8 mouse cellular contexts compared by ENCODE assay signal in the genomic region with DNA sequence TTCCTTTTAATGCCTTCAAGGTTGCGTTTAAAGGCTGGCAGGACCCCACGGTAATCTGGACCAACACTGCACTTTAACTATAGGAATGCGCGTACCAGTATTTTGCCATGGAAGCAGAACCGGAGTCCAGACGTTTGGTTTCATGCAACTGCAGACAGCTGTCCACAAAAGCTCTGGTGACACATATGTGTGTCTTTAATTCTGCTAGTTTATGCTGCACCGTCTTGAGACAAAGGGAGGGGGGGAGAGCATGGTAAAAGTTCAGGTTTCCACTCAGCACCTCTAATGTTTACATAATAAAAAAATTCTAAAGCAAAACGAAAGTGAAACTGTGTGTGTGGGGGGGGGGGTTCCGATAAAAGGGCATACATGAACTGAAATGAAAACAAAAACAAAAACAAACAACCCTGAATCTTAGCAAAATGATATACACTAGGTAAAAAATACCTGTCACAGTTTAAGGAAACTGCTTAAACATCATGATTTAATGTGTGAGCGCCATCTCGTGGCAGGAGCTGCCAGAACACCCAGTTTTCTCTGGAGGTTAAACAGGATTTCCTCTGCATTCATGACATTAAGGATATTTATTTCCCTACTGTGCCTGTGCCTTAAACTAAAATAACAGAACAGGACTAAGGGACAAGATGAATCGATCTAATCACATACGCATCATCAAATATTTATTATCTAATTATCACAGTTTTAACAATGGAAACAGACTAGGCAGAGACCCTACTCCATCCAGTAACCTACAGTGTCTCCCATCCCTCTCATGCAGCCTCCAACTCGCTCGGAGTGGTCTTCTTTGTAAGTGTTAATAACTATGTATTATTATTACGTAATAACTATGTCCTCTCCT. TPM values are rescaled to one million over a fixed set of nuclear protein-coding genes. Genes with fewer than 3 reads are reported as not detected.
DNase-seq lines count a peak whose midpoint lies in the region; ATAC-seq lines count a peak whose summit lies in the region.
"Had no signal": no experiment of that assay in that cellular context is flagged by ENCODE, and none has a peak within 500 bp of the region (broad histone marks: within the 10 kb centered on the region; RNA-seq: fewer than 3 reads in every experiment).

No protein-coding gene starts in this region.

- no peaks in the 10 kb centered on the region for H3K27me3 ChIP-seq in forebrain, embryonic 16.5 days (replicated peaks; ENCODE audit: control insufficient read depth, insufficient read depth, low read length)
- H3K27me3 ChIP-seq in intestine, embryonic 14.5 days (replicated peaks; ENCODE audit: control insufficient read depth, insufficient read depth, low read length) = no peaks in the 10 kb centered on the region
- H3K27me3 ChIP-seq in megakaryocyte, embryonic 14.5 days (replicated peaks) = no peaks in the 10 kb centered on the region
- H3K27me3 ChIP-seq: neural tube, embryonic 12.5 days had no signal

- WGBS in forebrain, embryonic 16.5 days = 60% methylated on average over 16 of the region's 16 CpGs
- WGBS in intestine, embryonic 14.5 days = 46% methylated on average over 16 of the region's 16 CpGs

- H3K4me2 ChIP-seq in forebrain, embryonic 16.5 days (ENCODE audit: low read length) = no peak overlapping the region
- peak overlapping the region; percentile 31 for H3K4me2 ChIP-seq in intestine, embryonic 14.5 days (ENCODE audit: low read length)
- H3K4me2 ChIP-seq: neural tube, embryonic 12.5 days had no signal

- H3K36me3 ChIP-seq in forebrain, embryonic 16.5 days (ENCODE audit: control insufficient read depth, insufficient read depth) = no peaks in the 10 kb centered on the region
- peaks cover 26% of the 10 kb centered on the region for H3K36me3 ChIP-seq in intestine, embryonic 14.5 days (ENCODE audit: control insufficient read depth, insufficient read depth, low read length)
- H3K36me3 ChIP-seq in megakaryocyte, embryonic 14.5 days (replicated peaks; ENCODE audit: low read length) = peaks cover 46% of the 10 kb centered on the region
- H3K36me3 ChIP-seq: neural tube, embryonic 12.5 days had no signal

- no peak overlapping the region for H3K27ac ChIP-seq in forebrain, embryonic 16.5 days (ENCODE audit: low read length)
- H3K27ac ChIP-seq in intestine, embryonic 14.5 days (ENCODE audit: low read depth) = no peak overlapping the region
- H3K27ac ChIP-seq: neural tube, embryonic 12.5 days had no signal

- H3K4me1 ChIP-seq in forebrain, embryonic 16.5 days (replicated peaks; ENCODE audit: control insufficient read depth, insufficient read depth, low read length) = no peaks in the 10 kb centered on the region
- peaks cover 10% of the 10 kb centered on the region; the same call in 1 of the 2 replicates for H3K4me1 ChIP-seq in intestine, embryonic 14.5 days (replicated peaks; ENCODE audit: control insufficient read depth, insufficient read depth, low read length)
- no peaks in the 10 kb centered on the region; the same call in 1 of the 2 replicates for H3K4me1 ChIP-seq in megakaryocyte, embryonic 14.5 days
- H3K4me1 ChIP-seq: neural tube, embryonic 12.5 days had no signal

- no peak overlapping the region for H3K4me3 ChIP-seq in forebrain, embryonic 16.5 days (replicated peaks; ENCODE audit: low read length)
- no peak overlapping the region for H3K4me3 ChIP-seq in intestine, embryonic 14.5 days (ENCODE audit: low read depth, low read length)
- H3K4me3 ChIP-seq in megakaryocyte, embryonic 14.5 days (replicated peaks) = peak overlapping the region; percentile 90
- H3K4me3 ChIP-seq: neural tube, embryonic 12.5 days had no signal

- peak; percentile 61 for DNase-seq in R1 (ENCODE audit: low read depth, low spot score)
- DNase-seq in cerebellum, adult 18-20 months = peak; percentile 82 to 83
- DNase-seq in intestine, embryonic 14.5 days (ENCODE audit: low spot score) = peak; percentile 85
- DNase-seq in left cerebral cortex, postnatal 10 days (ENCODE audit: extremely low spot score in 1 of 2, low spot score in 2 of 2) = peak; percentile 67 to 74
- peak; percentile 50 to 63 for DNase-seq in right cerebral cortex, postnatal 36 days (ENCODE audit: low spot score in 2 of 2)

- H3K9me3 ChIP-seq in forebrain, embryonic 16.5 days (ENCODE audit: control insufficient read depth, low read length) = no peaks in the 10 kb centered on the region
- no peaks in the 10 kb centered on the region for H3K9me3 ChIP-seq in intestine, embryonic 14.5 days (ENCODE audit: control insufficient read depth, low read length)
- H3K9me3 ChIP-seq in megakaryocyte, embryonic 14.5 days = no peaks in the 10 kb centered on the region
- H3K9me3 ChIP-seq: neural tube, embryonic 12.5 days had no signal

- no peak overlapping the region for H3K9ac ChIP-seq in forebrain, embryonic 16.5 days (replicated peaks; ENCODE audit: low read depth, low read length)
- no peak overlapping the region for H3K9ac ChIP-seq in intestine, embryonic 14.5 days (ENCODE audit: low read length)
- H3K9ac ChIP-seq: neural tube, embryonic 12.5 days had no signal

- peak; percentile 38; the same call in 1 of the 2 replicates for ATAC-seq in forebrain, embryonic 16.5 days
- 0 out of 2 replicates have a peak, but pooled peaks have one; percentile 47 for ATAC-seq in intestine, embryonic 14.5 days (replicated peaks; ENCODE audit: low FRiP score, low TSS enrichment, low read depth)

- intact Hi-C loops in left cerebral cortex, postnatal 10 days (cut with DNase I) = loop anchor here (5.0 kb wide), 1 partner anchor 736 kb away; no protein-coding TSS in a partner anchor

RNA-seq across cellular contexts. Expression of a gene that starts 21.1 kb away (rescaled TPM):
- 15.0 and 15.5 TPM in 2 replicates for polyA plus RNA-seq in forebrain, embryonic 16.5 days (2015; fragmentation: Nextera tagmentation; extraction: Ambion mirVana)
- 13.4 and 14.2 TPM in 2 replicates for polyA plus RNA-seq in intestine, embryonic 14.5 days (2014; fragmentation: Nextera tagmentation; extraction: Ambion mirVana)
- 10 to 100 TPM in 1 of 2 experiments, 1 to 10 TPM in 1; 9.5 to 12.1 TPM for total RNA-seq in left cerebral cortex, postnatal 10 days (2021)
- 0.27 TPM in 1 of 2 replicates, not detected in the other for polyA plus RNA-seq in megakaryocyte, embryonic 14.5 days (2012; ENCODE audit: insufficient read depth, low replicate concordance)

RNA-seq across cellular contexts. Expression of a gene that starts 24.7 kb away (rescaled TPM):
- polyA plus RNA-seq in forebrain, embryonic 16.5 days (2015; fragmentation: Nextera tagmentation; extraction: Ambion mirVana) = 33.0 and 38.8 TPM in 2 replicates
- 108 and 121 TPM in 2 replicates for polyA plus RNA-seq in intestine, embryonic 14.5 days (2014; fragmentation: Nextera tagmentation; extraction: Ambion mirVana)
- 10 to 100 TPM; 28.5 to 29.4 TPM for total RNA-seq in left cerebral cortex, postnatal 10 days (2021)
- polyA plus RNA-seq in megakaryocyte, embryonic 14.5 days (2012; ENCODE audit: insufficient read depth, low replicate concordance) = 1.5 and 3.2 TPM in 2 replicates

Comparison
In these comparisons a context has a peak if more than half of its experiments do, and no peak if none do; other contexts are left out.
1. RNA of a gene that starts 21.1 kb away (polyA plus RNA-seq): 15.0 to 15.5 TPM in forebrain, embryonic 16.5 days and 13.4 to 14.2 TPM in intestine, embryonic 14.5 days; 0.27 TPM in megakaryocyte, embryonic 14.5 days; every median in the first group is over 10 times any median in the second.
2. Peak in every context shown above with its lines, with median percentiles within 50 percentile points of each other: DNase-seq.